Mouse (Mus musculus) neural tube, embryonic 12.5 days (tissue): Measurements from ENCODE around the gene Slc28a1. TPM values are rescaled to one million over a fixed set of nuclear protein-coding genes. Genes with fewer than 3 reads are reported as not detected.

Experiments used
- ATAC-seq: fragments of 200-750 bp; cut with Nextera tagmentation; 2 replicates; pipeline ENCODE4 v1.8.0; 2017; ENCODE audit warnings: low read depth, mild to moderate bottlenecking, moderate TSS enrichment, moderate library complexity; ENCODE audit not compliant: low FRiP score
- H3K27ac ChIP-seq: fragments of 300-500 bp; sonication (generic); 2 replicates; pipeline ENCODE4 v1.5.1; 2016
- H3K27me3 ChIP-seq: fragments of 300-500 bp; sonication (generic); replicated peaks from 2 replicates; pipeline ENCODE4 v1.6.1; 2016; ENCODE audit warnings: mild to moderate bottlenecking
- H3K36me3 ChIP-seq: fragments of 300-500 bp; sonication (generic); 2 replicates; pipeline ENCODE4 v1.6.1; 2016; ENCODE audit warnings: mild to moderate bottlenecking
- H3K4me1 ChIP-seq: fragments of 300-500 bp; sonication (generic); 2 replicates; pipeline ENCODE4 v1.6.1; 2016
- H3K4me2 ChIP-seq: fragments of 300-500 bp; sonication (generic); replicated peaks from 2 replicates; pipeline ENCODE4 v1.6.1; 2016; ENCODE audit warnings: mild to moderate bottlenecking
- H3K4me3 ChIP-seq: fragments of 300-500 bp; sonication (generic); 2 replicates; pipeline ENCODE4 v1.5.1; 2016
- H3K9ac ChIP-seq: fragments of 300-500 bp; sonication (generic); 2 replicates; pipeline ENCODE4 v1.6.1; 2016; ENCODE audit warnings: mild to moderate bottlenecking
- H3K9me3 ChIP-seq: fragments of 300-500 bp; sonication (generic); 2 replicates; pipeline ENCODE4 v1.6.1; 2016; ENCODE audit warnings: mild to moderate bottlenecking
- WGBS: fragments of 180-500 bp; shearing (Covaris S2); methylation state at CpG from one replicate; pipeline ENCODE4 v1.1.7; 2016; 5-methylcytosine and 5-hydroxymethylcytosine counted together
- polyA plus RNA-seq: library from polyadenylated mRNA; unstranded; fragments of >200 nt; fragmentation: Nextera tagmentation; extraction: Ambion mirVana; gene quantifications from 2 replicates; pipeline ENCODE4 v1.2.1, GENCODE M21; 2016

The Slc28a1 gene
- not detected in 2 replicates for polyA plus RNA-seq

DNA sequence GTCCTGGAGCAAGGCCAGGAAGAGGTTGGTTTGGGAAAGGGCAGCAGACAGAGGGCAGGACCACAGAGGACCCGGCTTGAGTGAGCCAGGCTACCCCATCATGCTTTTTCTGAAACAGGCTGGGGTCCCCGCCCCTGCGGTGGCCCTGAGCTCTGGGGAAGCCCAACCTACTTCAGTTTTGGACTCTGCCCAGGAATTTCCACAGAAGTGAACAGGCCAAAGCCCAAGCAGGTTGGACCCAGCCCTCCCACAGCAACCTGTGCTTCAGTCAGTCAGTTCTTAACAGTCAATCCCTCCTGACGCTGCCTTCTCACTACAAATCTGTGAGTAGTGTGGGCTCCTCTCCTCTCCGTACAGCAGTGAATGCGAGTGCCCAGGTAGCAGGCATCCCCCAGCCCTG lies at the start of gene Slc28a1:
Gene Slc28a1, plus strand, starts transcription at position 245 of the 400 bp plus-strand sequence.
- no peak within 1 kb of the TSS for H3K9ac ChIP-seq
- no peak within 1 kb of the TSS for H3K4me2 ChIP-seq
- H3K4me3 ChIP-seq: no peak within 1 kb of the TSS
- H3K9me3 ChIP-seq: no peaks in the 10 kb centered on the region
- H3K27ac ChIP-seq: no peak within 1 kb of the TSS
- no peak for ATAC-seq
- no peaks in the 10 kb centered on the region for H3K27me3 ChIP-seq
- no peaks in the 10 kb centered on the region for H3K4me1 ChIP-seq
- 76% methylated on average over 6 of the region's 6 CpGs for WGBS
- no peaks in the 10 kb centered on the region for H3K36me3 ChIP-seq

DNA sequence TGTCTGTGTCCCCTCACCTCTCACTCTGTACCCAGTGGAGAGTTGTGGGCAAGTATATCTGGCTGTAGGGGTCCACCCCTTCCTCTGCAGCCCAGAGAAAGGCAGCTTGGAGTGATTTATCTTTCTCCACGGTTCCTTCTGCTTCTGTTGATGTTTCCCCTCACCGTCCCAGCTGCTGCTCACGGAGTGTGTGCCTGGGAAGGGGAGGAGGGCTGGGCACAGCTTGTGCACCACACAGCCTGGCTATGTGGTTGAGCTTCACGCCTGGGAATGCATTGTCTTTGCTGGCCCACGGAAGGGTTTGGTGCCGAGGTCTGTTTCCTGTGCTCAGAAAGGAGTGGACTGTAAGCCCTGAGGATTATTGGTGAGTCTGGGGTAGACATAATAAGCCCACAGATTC lies 47.9 kb upstream of the Slc28a1 start:
- WGBS: 28% methylated on average over 6 of the region's 6 CpGs
- H3K4me2 ChIP-seq: no peak overlapping the region
- no peak overlapping the region for H3K4me3 ChIP-seq
- H3K9ac ChIP-seq: no peak overlapping the region
- no peak overlapping the region for H3K27ac ChIP-seq
- peaks cover 10% of the 10 kb centered on the region; the same call in 1 of the 2 replicates for H3K4me1 ChIP-seq
- H3K9me3 ChIP-seq: no peaks in the 10 kb centered on the region
- no peaks in the 10 kb centered on the region for H3K27me3 ChIP-seq
- ATAC-seq: no peak
- H3K36me3 ChIP-seq: no peaks in the 10 kb centered on the region

DNA sequence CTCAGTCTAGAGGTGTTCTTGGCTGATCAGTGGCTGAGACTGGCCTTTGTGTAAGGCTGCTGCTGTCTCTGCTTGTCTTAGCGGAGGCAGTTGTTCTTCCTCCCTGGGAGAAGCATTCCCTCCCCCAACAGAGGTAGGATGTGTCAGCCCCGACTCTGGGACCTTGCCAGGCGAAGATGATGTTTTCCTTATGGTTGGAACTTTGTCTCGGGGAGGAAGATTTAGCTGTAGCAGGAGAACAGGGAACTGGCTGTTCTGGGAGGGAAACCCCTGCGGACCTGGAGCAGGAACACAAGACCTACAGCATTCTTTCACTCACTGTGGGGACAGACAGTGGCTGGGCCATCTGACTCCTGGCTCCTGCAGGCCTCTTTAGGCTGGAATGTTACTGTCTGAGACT lies 42.1 kb upstream of the Slc28a1 start:
- H3K4me1 ChIP-seq: no peaks in the 10 kb centered on the region
- ATAC-seq: no peak
- 69% methylated on average over 5 of the region's 5 CpGs for WGBS

DNA sequence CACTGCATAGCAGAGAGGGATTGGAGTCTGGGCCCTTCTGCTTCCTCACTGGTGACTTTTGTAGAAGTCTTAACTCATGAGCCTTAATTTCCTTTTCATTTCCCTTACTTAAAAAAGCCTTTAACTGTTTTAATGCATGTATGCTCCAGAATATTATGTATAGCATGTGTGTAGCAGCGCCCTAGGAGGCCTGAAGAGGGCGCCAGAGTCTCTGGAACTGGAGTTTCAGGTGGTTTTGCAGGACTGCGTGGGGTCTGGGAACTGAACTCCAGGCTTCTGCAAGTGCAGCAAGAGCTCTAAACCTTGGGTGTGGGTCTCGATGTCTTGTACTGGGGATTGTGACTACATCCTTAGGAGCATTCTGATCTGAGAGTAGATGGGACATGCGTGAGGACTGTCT lies 41.3 kb upstream of the Slc28a1 start:
- ATAC-seq: no peak
- WGBS: 86% methylated on average over 5 of the region's 5 CpGs
- Histone ChIP-seq H3K36me3 (no peaks in the 10 kb centered on the region), H3K9ac (no peak overlapping the region), H3K27ac (no peak overlapping the region), H3K27me3 (no peaks in the 10 kb centered on the region), H3K4me2 (no peak overlapping the region), H3K9me3 (no peaks in the 10 kb centered on the region), H3K4me1 (no peaks in the 10 kb centered on the region), H3K4me3 (no peak overlapping the region)

More for the DNA sequence above, 42.1 kb upstream of the Slc28a1 start:
- Histone ChIP-seq H3K27ac (no peak overlapping the region), H3K4me3 (no peak overlapping the region), H3K9ac (no peak overlapping the region), H3K27me3 (no peaks in the 10 kb centered on the region), H3K9me3 (no peaks in the 10 kb centered on the region), H3K4me2 (no peak overlapping the region), H3K36me3 (no peaks in the 10 kb centered on the region)

DNA sequence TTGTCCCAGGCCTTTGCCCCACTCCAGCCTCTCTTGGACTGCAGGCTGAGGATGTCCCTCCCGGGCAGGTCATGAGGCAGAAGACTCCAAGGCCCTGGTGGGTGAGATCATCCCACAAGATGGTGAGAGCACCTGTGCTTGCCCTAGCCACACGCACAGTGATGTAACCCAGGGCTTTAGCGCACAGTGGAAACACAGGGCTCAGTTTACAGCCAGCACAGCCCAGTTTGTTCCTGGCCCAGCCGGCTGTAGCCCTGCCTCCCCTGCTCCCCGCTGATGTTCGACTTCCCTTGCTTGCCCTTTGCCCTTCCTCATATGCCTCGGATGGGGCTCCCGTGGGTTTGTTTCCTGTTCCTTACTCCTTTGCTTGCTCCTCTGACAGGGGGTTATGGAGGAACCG lies 40.1 kb upstream of the Slc28a1 start:
- Histone ChIP-seq H3K27me3 (0 out of 2 replicates have a peak, but pooled peaks cover 2% of the 10 kb centered on the region), H3K4me3 (no peak overlapping the region), H3K27ac (no peak overlapping the region), H3K4me2 (no peak overlapping the region), H3K36me3 (no peaks in the 10 kb centered on the region), H3K4me1 (no peaks in the 10 kb centered on the region), H3K9me3 (no peaks in the 10 kb centered on the region), H3K9ac (no peak overlapping the region)
- 68% methylated on average over 9 of the region's 9 CpGs for WGBS
- ATAC-seq: no peak

DNA sequence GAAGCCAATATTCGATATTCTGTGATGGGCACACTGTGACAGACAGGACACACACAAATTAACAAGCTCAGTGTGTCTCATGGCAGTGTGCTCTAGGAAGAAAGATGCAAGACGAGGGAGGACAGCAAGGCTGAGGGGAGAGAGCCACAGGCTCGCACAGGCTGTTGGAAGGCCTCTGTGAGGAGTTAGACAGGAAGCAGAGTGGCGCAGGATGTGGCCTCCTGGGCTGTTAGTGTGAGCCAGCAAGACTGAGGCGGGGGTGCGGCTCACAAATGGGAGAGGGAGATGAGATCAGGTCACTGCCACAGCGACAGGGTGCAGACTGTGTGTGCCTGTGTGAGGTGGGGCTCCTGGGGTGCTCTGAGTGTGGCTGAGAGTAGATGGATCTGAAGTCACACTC lies 39.3 kb upstream of the Slc28a1 start:
- no peaks in the 10 kb centered on the region for H3K9me3 ChIP-seq
- H3K4me3 ChIP-seq: no peak overlapping the region
- H3K9ac ChIP-seq: no peak overlapping the region
- H3K4me2 ChIP-seq: no peak overlapping the region
- no peak overlapping the region for H3K27ac ChIP-seq
- WGBS: 78% methylated on average over 7 of the region's 7 CpGs
- H3K36me3 ChIP-seq: no peaks in the 10 kb centered on the region
- H3K4me1 ChIP-seq: no peaks in the 10 kb centered on the region
- H3K27me3 ChIP-seq: 0 out of 2 replicates have a peak, but pooled peaks cover 2% of the 10 kb centered on the region
- no peak for ATAC-seq

DNA sequence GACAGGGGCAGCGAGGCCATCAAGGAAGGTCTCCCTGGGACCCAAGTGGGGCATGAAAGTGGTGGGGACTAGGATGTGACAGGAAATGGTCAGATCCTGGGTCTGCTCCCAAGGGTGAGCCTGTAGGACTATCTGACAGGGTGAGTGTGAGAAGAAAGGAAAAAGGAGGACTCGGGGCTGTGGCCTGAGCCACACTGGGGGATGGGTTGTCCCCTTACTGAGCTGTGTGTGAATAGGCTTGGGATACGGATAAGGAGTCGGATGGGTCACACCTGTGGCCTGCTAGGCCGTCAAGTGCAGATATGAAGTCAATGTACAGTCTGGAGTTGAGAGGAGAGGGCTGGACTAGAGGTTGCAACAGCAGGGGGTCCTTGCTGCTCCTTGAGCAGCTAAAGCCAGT lies 38.9 kb upstream of the Slc28a1 start:
- no peaks in the 10 kb centered on the region for H3K36me3 ChIP-seq
- H3K4me3 ChIP-seq: no peak overlapping the region
- H3K9ac ChIP-seq: no peak overlapping the region
- H3K4me1 ChIP-seq: 0 out of 2 replicates have a peak, but pooled peaks cover under 1% of the 10 kb centered on the region
- 0 out of 2 replicates have a peak, but pooled peaks cover 2% of the 10 kb centered on the region for H3K27me3 ChIP-seq
- WGBS: 89% methylated on average over 5 of the region's 5 CpGs
- H3K9me3 ChIP-seq: no peaks in the 10 kb centered on the region
- no peak overlapping the region for H3K27ac ChIP-seq
- no peak overlapping the region for H3K4me2 ChIP-seq
- no peak for ATAC-seq

DNA sequence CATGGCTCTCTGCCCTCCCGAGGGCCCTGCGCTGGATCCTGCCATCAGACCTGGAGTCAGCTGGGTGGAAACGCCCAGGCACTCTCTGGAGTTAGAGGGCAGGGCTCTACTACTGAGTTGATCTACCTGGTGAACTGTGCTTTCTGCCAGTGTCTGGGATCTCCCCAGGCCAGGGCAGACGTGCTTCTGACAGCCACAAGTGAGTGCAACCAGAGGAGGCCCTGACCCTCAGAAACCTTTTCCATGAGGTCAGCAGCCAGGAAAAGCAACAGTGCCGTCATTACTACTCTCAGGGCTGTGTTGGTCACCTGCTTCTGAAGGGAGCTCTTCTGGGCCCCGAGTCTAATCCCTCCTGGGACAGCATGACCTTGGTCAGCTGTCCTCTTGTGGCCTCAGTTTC lies 37.6 kb upstream of the Slc28a1 start:
- no peak overlapping the region for H3K27ac ChIP-seq
- 77% methylated on average over 6 of the region's 6 CpGs for WGBS
- H3K9me3 ChIP-seq: no peaks in the 10 kb centered on the region
- H3K4me3 ChIP-seq: no peak overlapping the region
- no peak for ATAC-seq
- H3K4me1 ChIP-seq: peaks cover 5% of the 10 kb centered on the region; the same call in 1 of the 2 replicates
- H3K27me3 ChIP-seq: 0 out of 2 replicates have a peak, but pooled peaks cover 2% of the 10 kb centered on the region
- no peak overlapping the region for H3K9ac ChIP-seq
- H3K4me2 ChIP-seq: no peak overlapping the region
- no peaks in the 10 kb centered on the region for H3K36me3 ChIP-seq

DNA sequence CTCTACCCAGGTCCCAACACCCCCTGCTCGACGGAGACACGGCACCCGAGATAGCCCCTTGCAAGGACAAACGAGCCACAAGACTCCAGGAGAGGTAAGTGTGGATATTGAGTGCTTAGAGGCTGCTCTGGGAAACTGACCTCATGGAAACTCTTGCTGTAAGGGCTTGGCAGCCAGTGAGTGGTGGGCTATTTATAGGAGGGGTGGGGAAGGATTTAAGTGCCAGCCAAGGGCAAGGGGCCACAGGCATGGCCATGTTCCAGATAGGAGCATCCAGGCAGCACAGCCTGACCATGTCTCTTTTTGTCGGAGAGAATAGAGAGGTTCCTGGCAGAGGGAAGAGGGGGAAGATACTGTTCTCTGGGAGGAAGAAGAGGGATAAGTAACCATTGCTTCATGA lies 35.9 kb upstream of the Slc28a1 start:
- no peak overlapping the region for H3K4me3 ChIP-seq
- no peak for ATAC-seq
- H3K27ac ChIP-seq: no peak overlapping the region
- no peaks in the 10 kb centered on the region for H3K36me3 ChIP-seq
- H3K4me1 ChIP-seq: peaks cover 5% of the 10 kb centered on the region; the same call in 1 of the 2 replicates
- H3K9ac ChIP-seq: no peak overlapping the region
- H3K27me3 ChIP-seq: 0 out of 2 replicates have a peak, but pooled peaks cover 2% of the 10 kb centered on the region
- no peak overlapping the region for H3K4me2 ChIP-seq
- 91% methylated on average over 6 of the region's 6 CpGs for WGBS
- no peaks in the 10 kb centered on the region for H3K9me3 ChIP-seq

DNA sequence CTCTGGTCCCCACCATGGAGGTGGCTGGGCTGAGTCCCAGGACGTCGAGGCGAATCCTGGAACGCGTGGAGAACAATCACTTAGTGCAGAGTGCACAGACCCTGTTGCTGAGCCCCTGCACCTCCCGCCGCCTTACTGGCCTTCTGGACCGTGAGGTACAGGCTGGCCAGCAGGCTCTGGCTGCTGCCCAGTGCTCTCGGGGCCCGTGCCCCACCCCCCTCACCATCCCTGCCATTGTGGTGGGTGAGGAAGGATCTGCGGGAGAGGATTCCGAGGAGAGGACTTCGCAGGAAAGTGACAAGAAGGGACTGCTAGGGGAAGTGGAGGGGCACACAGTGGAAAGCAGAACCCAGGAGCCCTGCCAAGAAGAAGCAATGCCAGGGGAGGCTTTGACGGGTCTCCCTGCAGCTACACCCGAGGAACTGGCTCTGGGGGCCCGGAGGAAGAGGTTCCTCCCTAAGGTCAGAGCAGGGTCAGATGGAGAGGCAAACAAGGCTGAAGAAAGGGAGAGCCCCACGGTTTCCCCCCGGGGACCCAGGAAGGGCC lies 21.1 kb upstream of the Slc28a1 start:
- ATAC-seq: no peak
- Histone ChIP-seq H3K4me3 (no peak overlapping the region), H3K36me3 (no peaks in the 10 kb centered on the region), H3K9ac (no peak overlapping the region), H3K4me1 (no peaks in the 10 kb centered on the region), H3K4me2 (no peak overlapping the region), H3K9me3 (no peaks in the 10 kb centered on the region), H3K27ac (no peak overlapping the region), H3K27me3 (no peaks in the 10 kb centered on the region)
- 58% methylated on average over 18 of the region's 18 CpGs for WGBS

DNA sequence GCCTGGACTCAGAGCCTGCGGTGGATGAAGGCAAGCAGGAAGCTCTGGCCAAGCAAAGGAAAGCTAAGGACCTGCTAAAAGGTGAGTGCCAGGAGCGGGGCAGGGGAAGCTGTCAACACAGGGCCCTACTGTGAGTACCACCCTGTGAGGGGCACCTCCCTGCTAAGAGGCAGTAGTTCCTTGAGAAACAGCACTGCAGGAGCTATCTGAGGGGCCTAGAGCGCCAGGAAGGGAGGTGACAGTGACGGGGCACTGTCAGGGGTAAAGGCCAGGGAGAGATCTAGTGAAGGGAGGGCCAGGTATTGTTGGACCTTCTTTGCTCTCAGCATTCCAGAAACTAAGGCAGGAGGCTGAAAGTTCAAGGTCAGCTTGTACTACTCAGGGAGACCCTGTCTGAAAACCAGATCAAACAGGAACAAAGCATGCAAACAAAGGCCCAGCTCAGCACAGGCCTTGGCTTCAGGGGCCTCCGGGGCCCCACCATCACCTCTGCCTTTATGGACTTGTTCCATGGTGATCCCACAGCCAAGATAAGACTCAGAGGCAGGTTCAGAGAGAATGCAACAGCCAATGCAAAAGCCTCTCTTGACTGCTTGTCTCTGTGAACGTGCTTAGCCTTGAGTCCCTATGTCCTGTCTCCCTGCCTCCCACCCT lies 20.4 kb upstream of the Slc28a1 start:
- Histone ChIP-seq H3K27me3 (no peaks in the 10 kb centered on the region), H3K4me2 (no peak overlapping the region), H3K9ac (no peak overlapping the region), H3K4me1 (no peaks in the 10 kb centered on the region), H3K27ac (no peak overlapping the region), H3K9me3 (no peaks in the 10 kb centered on the region), H3K36me3 (no peaks in the 10 kb centered on the region), H3K4me3 (no peak overlapping the region)
- no peak for ATAC-seq
- 75% methylated on average over 6 of the region's 6 CpGs for WGBS

DNA sequence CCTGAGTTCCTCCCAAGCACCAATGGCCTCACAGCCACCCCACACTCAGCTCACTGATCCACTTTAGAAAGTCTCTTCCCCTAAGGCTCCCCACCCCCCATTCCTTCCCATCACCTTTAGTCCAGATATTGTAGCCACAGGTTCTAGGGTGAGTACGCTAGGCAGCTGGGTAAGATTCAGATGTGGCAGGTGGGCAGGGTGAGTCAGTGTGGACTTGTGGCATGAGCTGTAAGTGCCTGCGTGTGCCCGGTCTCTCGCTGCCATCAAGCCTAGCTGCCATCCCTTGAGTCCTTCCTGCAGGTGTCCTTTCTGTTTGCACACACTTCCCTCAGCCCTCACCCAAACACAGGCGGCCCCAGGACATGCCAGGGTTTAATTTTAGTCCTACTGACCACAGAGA lies 14.3 kb upstream of the Slc28a1 start:
- H3K4me1 ChIP-seq: no peaks in the 10 kb centered on the region
- no peak overlapping the region for H3K9ac ChIP-seq
- no peak overlapping the region for H3K4me2 ChIP-seq
- H3K4me3 ChIP-seq: no peak overlapping the region
- ATAC-seq: no peak
- no peaks in the 10 kb centered on the region for H3K27me3 ChIP-seq
- no peaks in the 10 kb centered on the region for H3K9me3 ChIP-seq
- H3K27ac ChIP-seq: no peak overlapping the region
- no peaks in the 10 kb centered on the region for H3K36me3 ChIP-seq
- WGBS: 81% methylated on average over 5 of the region's 5 CpGs

DNA sequence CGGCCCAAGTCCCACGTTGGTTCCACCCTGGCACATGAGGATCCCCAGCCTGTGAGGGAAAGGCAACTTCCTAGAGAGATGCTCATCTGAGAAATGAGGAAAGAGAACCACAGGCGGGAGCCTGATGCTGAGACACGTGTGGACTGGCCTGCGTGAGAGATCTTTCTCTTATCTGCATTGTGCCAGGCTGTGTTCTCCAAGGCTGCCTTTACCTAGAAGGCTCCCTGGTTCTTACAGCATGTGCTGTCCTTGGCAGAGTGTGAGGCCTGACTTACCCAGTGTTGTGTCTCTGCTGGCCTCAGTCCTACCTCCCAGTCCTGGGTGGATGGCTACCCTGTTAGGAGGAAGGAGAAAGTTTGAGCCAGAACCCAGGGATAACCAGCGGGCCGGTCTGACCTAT lies 11.7 kb upstream of the Slc28a1 start:
- Histone ChIP-seq H3K9me3 (no peaks in the 10 kb centered on the region), H3K27ac (no peak overlapping the region), H3K4me1 (no peaks in the 10 kb centered on the region), H3K4me3 (no peak overlapping the region), H3K36me3 (no peaks in the 10 kb centered on the region), H3K27me3 (no peaks in the 10 kb centered on the region), H3K9ac (no peak overlapping the region), H3K4me2 (no peak overlapping the region)
- 89% methylated on average over 7 of the region's 7 CpGs for WGBS
- ATAC-seq: no peak
